Mouse (Mus musculus) hematopoietic stem cell, adult 5-6 weeks (primary cell): ENCODE results near the gene Smoc2. TPM values are rescaled to one million over a fixed set of nuclear protein-coding genes. Genes with fewer than 3 reads are reported as not detected.

Source experiments
- ATAC-seq, 2 experiments: fragments of 125-278 bp in 1 of 2; replicated peaks in 1 of 2; 2 replicates each; pipeline ENCODE4 v1.8.0; 2016 to 2017; ENCODE audit warnings: inconsistent platforms in 2 of 2, mild to moderate bottlenecking in 2 of 2, moderate number of reproducible peaks in 2 of 2, low read depth in 1 of 2, moderate TSS enrichment in 1 of 2; ENCODE audit not compliant: low FRiP score in 2 of 2, poor library complexity in 2 of 2, severe bottlenecking in 2 of 2, insufficient read depth in 1 of 2, low TSS enrichment in 1 of 2
- total RNA-seq: library from RNA; stranded (forward); fragments of 172-1452, 232-1000 nt; gene quantifications from 2 replicates; pipeline ENCODE4 v1.2.3, GENCODE M21; 2017

The Smoc2 gene
- total RNA-seq, 1 experiment from 2014 or later: not detected

DNA sequence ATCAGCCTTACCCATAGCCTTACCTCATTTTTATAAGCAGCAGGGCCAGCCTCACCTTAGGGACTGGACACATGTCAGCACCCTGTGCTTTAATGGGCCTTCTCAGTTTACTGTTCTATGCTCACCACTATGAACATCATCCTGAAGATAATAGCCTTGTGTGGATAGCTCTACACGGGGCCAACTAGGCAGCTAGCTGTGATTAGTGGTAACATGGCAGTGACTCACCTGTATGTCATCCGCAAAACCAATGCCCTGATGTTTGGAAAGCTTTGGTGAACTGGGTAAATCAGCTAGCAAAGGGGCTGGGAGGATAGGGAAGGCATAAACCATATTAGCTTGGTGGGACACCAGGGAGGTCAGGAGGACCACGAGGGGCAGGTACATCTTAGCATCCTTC lies 100.7 kb downstream of the Smoc2 start:
- ATAC-seq: no peak

DNA sequence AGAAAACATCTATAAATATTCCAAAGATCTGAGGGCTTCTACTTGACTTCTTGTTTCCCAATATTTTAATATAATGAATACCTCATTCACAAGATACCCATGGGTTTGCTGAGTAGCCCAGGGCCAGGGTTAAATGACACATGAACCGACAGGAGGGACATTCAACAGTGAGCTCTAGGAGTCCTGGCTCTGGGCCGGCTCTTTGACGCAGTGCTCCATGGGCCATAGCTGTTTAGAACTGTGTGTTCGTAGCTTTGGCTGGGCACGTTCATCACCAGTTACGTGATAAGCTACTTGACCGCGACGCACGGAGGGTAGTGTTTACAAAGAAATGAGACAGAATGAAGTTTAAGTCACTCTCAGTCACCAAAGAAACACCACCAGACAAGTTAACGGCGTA lies 101.2 kb downstream of the Smoc2 start:
- ATAC-seq: no peak

DNA sequence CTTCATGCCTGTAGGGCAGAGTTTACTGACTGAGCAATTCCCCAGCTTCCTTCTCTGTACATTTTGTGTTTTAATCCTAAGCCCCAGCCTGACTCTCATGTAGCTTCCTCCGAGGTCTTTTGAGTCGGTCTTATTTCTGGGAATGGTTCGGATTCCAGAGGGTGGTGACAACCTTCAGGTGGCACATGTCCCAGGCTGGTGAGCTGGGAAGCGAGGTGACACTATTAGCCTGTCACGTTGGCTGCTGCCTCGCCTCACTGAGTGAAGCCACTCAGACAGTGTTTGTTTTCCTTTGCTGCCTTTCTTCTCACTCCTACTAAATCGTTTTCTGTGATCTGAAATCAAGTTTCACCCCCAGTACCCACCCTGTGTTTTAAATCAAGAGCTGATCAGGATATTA lies 102.2 kb downstream of the Smoc2 start:
- no peak for ATAC-seq

- ATAC-seq: no peak
Measured at GRCm38 (mm10) chr17:14383981-14384380, 104.7 kb downstream of the Smoc2 start.

DNA sequence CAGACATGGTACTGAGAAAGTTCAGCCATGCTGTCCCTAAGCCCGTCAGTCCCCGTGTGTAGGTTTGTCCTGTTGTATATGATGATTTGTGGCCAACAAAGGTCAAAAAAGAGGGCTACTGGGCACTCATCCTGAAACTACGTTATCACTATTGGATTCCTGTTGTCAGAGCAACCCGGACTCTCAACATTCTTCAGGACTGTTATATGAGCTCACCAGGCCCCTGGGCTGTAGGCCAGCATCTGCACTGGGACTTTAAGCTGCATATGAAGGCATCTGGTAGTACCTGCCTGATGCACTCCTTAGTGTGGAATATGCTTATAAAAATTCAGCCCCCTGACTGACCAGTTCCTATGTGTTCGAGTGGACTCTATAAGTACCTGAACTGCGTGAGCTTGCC lies 105.7 kb downstream of the Smoc2 start:
- ATAC-seq: no peak

- no peak for ATAC-seq
Measured at GRCm38 (mm10) chr17:14387261-14387660, 108.0 kb downstream of the Smoc2 start.

DNA sequence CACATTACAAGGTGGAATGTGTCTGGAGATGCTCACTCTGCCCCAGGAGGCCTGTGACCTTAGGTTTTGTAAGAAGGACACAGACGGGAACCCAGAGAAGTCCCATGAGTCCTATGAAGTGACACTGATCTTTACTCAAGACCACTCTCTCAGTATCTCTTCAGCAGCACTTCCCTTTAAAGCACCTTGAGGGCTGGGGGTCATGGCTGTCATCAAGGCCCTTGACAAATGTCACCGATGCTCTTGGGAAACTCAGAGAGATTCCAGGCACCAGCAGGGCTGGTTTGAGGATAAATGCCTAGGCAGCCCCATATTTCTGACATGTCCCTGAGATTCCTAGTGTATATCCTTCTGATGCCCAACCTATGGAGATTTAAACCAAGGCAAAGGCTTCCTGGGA lies 113.1 kb downstream of the Smoc2 start:
- no peak for ATAC-seq

DNA sequence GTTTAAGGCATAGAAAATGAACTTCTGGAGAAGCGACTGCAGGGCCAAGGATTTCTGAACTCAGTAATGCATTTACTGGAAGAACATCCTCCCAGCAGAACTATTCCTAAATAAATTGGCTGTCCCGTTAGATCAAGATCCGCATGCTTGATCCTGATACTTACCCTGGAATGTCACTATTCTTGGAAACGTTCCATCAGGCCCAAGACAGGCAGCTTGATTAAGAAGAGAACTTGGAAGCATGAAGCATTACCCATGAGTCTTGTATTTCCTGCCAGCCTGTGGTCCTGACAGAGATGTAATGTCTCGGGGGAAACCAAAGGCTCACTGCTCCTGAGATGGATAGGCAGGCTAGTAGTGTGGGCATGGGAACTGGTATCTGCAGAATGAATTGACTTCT lies 115.6 kb downstream of the Smoc2 start:
- no peak for ATAC-seq

- ATAC-seq: no peak
Measured at GRCm38 (mm10) chr17:14397456-14397855, 118.2 kb downstream of the Smoc2 start.

- ATAC-seq: no peak
Measured at GRCm38 (mm10) chr17:14398650-14399424, 119.5 kb downstream of the Smoc2 start.

DNA sequence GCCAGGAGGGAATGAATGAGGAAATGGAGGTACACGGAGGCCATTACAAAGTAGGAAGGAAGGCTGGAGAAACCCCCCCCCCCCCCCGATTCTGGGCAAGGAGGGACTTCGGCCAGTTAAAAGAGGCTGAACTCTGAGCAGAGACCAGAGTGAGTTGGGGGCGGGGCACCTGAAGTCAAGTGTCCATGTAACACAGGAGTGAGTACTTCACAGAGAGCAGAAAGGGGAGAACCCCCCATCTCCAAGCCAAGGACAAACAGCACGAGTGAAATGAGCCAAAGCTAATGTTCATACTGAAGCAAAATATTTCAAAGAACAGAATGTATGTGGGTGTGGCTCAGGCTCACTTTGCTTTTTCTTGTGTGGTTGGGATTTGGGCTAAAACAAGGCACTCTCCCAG lies 121.7 kb downstream of the Smoc2 start:
- no peak for ATAC-seq

GRCm38 (mm10) chr17:14407874-14408273 lies 128.6 kb downstream of the Smoc2 start:
- no peak for ATAC-seq

DNA sequence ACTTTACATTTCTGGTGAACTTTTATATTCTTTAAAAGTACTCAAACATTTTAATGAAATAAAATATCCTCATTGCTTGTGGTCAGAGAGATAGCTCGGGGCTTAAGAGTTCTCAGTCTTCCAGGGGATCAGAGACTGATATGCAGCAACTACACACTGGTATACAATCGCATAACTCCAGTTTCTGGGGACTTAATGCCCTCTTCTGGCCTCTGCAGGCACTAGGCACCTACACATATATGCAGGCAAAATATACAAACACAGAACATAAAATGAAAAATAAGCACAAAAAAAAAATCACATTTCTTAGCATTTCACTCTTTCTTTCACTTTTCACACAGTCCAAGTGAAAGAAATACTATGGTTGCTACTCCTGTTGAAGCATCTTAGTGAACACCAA lies 133.2 kb downstream of the Smoc2 start:
- no peak for ATAC-seq

DNA sequence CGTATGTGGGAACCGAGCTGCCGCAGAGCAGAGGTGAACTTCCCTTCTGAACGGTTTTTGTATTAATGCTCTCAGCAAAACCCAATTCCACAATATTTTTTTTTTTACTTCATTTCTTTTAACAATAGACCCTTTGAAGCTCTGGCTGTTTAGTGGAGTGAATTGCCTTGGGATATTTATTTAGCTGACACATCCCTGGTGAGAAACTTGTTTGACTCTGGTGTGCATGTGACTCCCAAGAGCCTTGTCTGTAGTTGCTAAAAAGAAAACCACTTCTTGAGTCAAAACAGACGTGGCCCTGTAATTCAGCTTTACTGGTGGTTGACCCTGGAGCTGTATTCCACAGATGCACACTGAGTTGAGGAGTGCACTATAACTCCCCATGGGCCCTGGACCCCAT lies 135.2 kb downstream of the Smoc2 start:
- no peak for ATAC-seq

- ATAC-seq: no peak
Measured at GRCm38 (mm10) chr17:14420460-14421046, 141.2 kb downstream of the Smoc2 start.

GRCm38 (mm10) chr17:14426481-14426880 lies 147.2 kb downstream of the Smoc2 start:
- ATAC-seq: no peak

DNA sequence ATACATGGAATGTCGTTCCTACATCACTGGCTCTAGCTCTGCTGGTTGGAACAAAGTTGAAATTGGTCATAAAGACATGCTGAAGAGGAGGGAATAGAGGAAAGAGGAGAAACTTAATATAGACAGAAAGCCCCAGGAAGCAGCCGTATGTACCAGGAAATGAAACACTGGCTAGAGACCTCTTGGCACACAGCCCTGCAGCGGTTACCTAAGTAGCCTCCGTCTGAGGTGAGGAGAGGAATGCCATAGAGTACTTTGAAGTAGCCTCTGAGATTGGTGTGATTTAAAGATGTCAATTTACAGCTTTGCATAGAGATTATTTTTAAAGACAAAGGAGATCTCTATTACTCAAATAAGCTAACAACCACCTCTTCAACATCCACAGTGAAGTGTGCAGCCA lies 155.4 kb downstream of the Smoc2 start:
- no peak for ATAC-seq

DNA sequence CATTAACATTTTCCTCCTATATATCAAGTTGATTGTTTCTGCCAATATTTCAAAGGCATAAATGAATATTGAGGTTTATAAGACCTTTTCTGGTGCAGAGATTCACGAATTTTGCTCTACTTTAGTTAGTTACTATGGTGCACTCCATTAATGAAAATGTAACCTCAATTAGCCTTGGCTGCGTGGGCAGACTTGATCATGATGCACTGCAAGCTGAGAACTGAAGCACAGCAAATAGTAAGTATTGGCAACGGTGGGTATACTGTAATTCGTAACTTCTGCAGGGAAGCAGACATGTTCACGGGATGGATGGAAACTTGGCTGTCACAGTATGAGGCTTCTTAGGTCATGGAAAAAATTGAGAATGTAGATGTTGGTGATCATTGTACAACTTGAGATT lies 166.3 kb downstream of the Smoc2 start:
- ATAC-seq: no peak

DNA sequence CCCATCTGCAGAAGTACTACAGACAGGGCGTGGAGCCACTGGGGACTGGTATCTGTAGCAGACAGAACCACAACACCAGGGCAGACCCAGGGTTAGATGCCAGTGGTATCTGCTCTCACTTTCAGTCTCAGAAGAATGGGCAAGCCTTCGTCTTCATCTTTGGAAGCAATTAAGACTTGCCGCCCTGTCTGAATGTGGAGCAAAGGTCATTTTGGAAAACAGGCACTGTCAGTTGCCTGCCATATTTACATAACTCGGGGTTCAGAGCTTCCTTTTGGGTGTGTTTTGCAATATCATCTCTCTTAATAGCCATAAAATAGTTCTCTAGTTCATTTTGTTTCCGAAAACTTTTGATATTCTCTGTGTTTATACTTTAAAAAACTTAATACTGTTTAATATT lies 168.0 kb downstream of the Smoc2 start:
- ATAC-seq: no peak
